Mouse (Mus musculus): ENCODE results near the gene Cmtm3.

- no peak for TF ChIP-seq POLR2AphosphoS5 (IDR thresholded peaks at IDR 0.05; ENCODE audit: insufficient replicate concordance, low read depth, low read length)
- TF ChIP-seq CTCF (IDR thresholded peaks at IDR 0.05; ENCODE audit: low read depth, low read length), result no peak
- TF ChIP-seq TAL1 (conservative IDR thresholded peaks at IDR 0.05; ENCODE audit: low read depth, low read length), result no peak
Observed at GRCm38 (mm10) chr8:104370071-104370470, 30.9 kb downstream of the Cmtm3 start.
